Mouse (Mus musculus): ENCODE measurements at regions not wholly inside any gene's neighbourhood (a gene's known extent, or its start where the extent isn't known, plus 50 kb on each side); places are given as distances from the start of the nearest gene placed in this dataset.

GRCm38 (mm10) chr13:47642341-47642740 is 519.9 kb downstream of the Rnf144b start:
- dilution Hi-C loops (cut with MboI; ENCODE audit: extremely low pct_ligation_motif_present, extremely low pct_unique_long_range_greater_than_20kb, low sequenced_read_pairs) = no loop called here
- no peaks in the 10 kb centered on the region for H3K4me1 ChIP-seq (ENCODE audit: control insufficient read depth in 1 of 2, insufficient read depth in 2 of 2)
- H3K27ac ChIP-seq (ENCODE audit: insufficient read depth, low read depth) = no peak overlapping the region
- no peaks in the 10 kb centered on the region for H3K36me3 ChIP-seq (replicated peaks in 1 of 2; ENCODE audit: control insufficient read depth in 1 of 2, insufficient read depth in 1 of 2, low read length in 1 of 2)
- no peak overlapping the region for H3K4me3 ChIP-seq (replicated peaks in 1 of 3; ENCODE audit: low read depth in 2 of 3, low read length in 2 of 3, poor library complexity in 1 of 3)
- H3K4me2 ChIP-seq (ENCODE audit: insufficient read depth, low read depth, poor library complexity, severe bottlenecking) = no peak overlapping the region
- H3K27me3 ChIP-seq (replicated peaks) = no peaks in the 10 kb centered on the region
- in situ Hi-C loops (cut with MboI; ENCODE audit: low pct_ligation_motif_present, low pct_unique_long_range_greater_than_20kb, low sequenced_read_pairs) = no loop called here
- H3K9ac ChIP-seq (ENCODE audit: insufficient read depth, low read depth) = no peak overlapping the region
- TF ChIP-seq TCF12 (IDR thresholded peaks at IDR 0.05; ENCODE audit: low read depth, low read length) (no peak), CHD2 (IDR thresholded peaks at IDR 0.05; ENCODE audit: low read length) (no peak), KAT2A (IDR thresholded peaks at IDR 0.05; ENCODE audit: insufficient replicate concordance, low read length) (no peak), SMC3 (IDR thresholded peaks at IDR 0.05; ENCODE audit: low read depth, low read length) (no peak), POLR2A (IDR thresholded peaks at IDR 0.05; ENCODE audit: low read depth, low read length) (no peak), ELF1 (IDR thresholded peaks at IDR 0.05; ENCODE audit: low read depth, low read length) (no peak), MAZ (IDR thresholded peaks at IDR 0.05; ENCODE audit: low read depth, low read length) (no peak), ETS1 (conservative IDR thresholded peaks at IDR 0.05; ENCODE audit: low read depth, low read length) (no peak), USF1 (IDR thresholded peaks at IDR 0.05; ENCODE audit: low read depth, low read length) (no peak)
- no peak for DNase-seq (ENCODE audit: extremely low read depth)
- no peaks in the 10 kb centered on the region for H3K79me2 ChIP-seq (replicated peaks; ENCODE audit: control insufficient read depth, extremely low read depth, insufficient read depth, poor library complexity, severe bottlenecking)
- peaks cover 67% of the 10 kb centered on the region for H3K9me3 ChIP-seq (replicated peaks; ENCODE audit: low read length)

GRCm38 (mm10) chr13:47645081-47645480 is 522.6 kb downstream of the Rnf144b start:
- Histone ChIP-seq H3K36me3 (replicated peaks in 1 of 2; ENCODE audit: control insufficient read depth in 1 of 2, insufficient read depth in 1 of 2, low read length in 1 of 2) (no peaks in the 10 kb centered on the region), H3K27me3 (replicated peaks) (no peaks in the 10 kb centered on the region), H3K9ac (ENCODE audit: insufficient read depth, low read depth) (no peak overlapping the region), H3K27ac (ENCODE audit: insufficient read depth, low read depth) (no peak overlapping the region), H3K4me2 (ENCODE audit: insufficient read depth, low read depth, poor library complexity, severe bottlenecking) (no peak overlapping the region), H3K4me1 (ENCODE audit: control insufficient read depth in 1 of 2, insufficient read depth in 2 of 2) (no peaks in the 10 kb centered on the region), H3K79me2 (replicated peaks; ENCODE audit: control insufficient read depth, extremely low read depth, insufficient read depth, poor library complexity, severe bottlenecking) (no peaks in the 10 kb centered on the region), H3K9me3 (replicated peaks; ENCODE audit: low read length) (peaks cover 67% of the 10 kb centered on the region), H3K4me3 (replicated peaks in 1 of 3; ENCODE audit: low read depth in 2 of 3, low read length in 2 of 3, poor library complexity in 1 of 3) (no peak overlapping the region)
- in situ Hi-C loops (cut with MboI; ENCODE audit: low pct_ligation_motif_present, low pct_unique_long_range_greater_than_20kb, low sequenced_read_pairs) = no loop called here
- no peak for TF ChIP-seq USF2 (conservative IDR thresholded peaks at IDR 0.05; ENCODE audit: low read depth, low read length)
- no peak for TF ChIP-seq MAZ (IDR thresholded peaks at IDR 0.05; ENCODE audit: low read depth, low read length)
- DNase-seq (ENCODE audit: extremely low read depth) = no peak
- dilution Hi-C loops (cut with MboI; ENCODE audit: extremely low pct_ligation_motif_present, extremely low pct_unique_long_range_greater_than_20kb, low sequenced_read_pairs) = no loop called here

GRCm38 (mm10) chr13:47647693-47648092 is 525.2 kb downstream of the Rnf144b start:
- in situ Hi-C loops (cut with MboI; ENCODE audit: low pct_ligation_motif_present, low pct_unique_long_range_greater_than_20kb, low sequenced_read_pairs) = no loop called here
- no peaks in the 10 kb centered on the region for H3K36me3 ChIP-seq (replicated peaks in 1 of 2; ENCODE audit: control insufficient read depth in 1 of 2, insufficient read depth in 1 of 2, low read length in 1 of 2)
- dilution Hi-C loops (cut with MboI; ENCODE audit: extremely low pct_ligation_motif_present, extremely low pct_unique_long_range_greater_than_20kb, low sequenced_read_pairs) = no loop called here
- H3K4me1 ChIP-seq (ENCODE audit: control insufficient read depth in 1 of 2, insufficient read depth in 2 of 2) = no peaks in the 10 kb centered on the region
- no peak overlapping the region for H3K27ac ChIP-seq (ENCODE audit: insufficient read depth, low read depth)
- no peak overlapping the region for H3K9ac ChIP-seq (ENCODE audit: insufficient read depth, low read depth)
- no peak overlapping the region for H3K4me3 ChIP-seq (replicated peaks in 1 of 3; ENCODE audit: low read depth in 2 of 3, low read length in 2 of 3, poor library complexity in 1 of 3)
- H3K27me3 ChIP-seq (replicated peaks) = no peaks in the 10 kb centered on the region
- H3K4me2 ChIP-seq (ENCODE audit: insufficient read depth, low read depth, poor library complexity, severe bottlenecking) = no peak overlapping the region
- no peak for TF ChIP-seq TBP (conservative IDR thresholded peaks at IDR 0.05; ENCODE audit: low read depth, low read length)
- TF ChIP-seq RCOR1 (conservative IDR thresholded peaks at IDR 0.05; ENCODE audit: low read depth, low read length) = no peak
- H3K9me3 ChIP-seq (replicated peaks; ENCODE audit: low read length) = peaks cover 64% of the 10 kb centered on the region
- no peak for DNase-seq (ENCODE audit: extremely low read depth)
- no peaks in the 10 kb centered on the region for H3K79me2 ChIP-seq (replicated peaks; ENCODE audit: control insufficient read depth, extremely low read depth, insufficient read depth, poor library complexity, severe bottlenecking)
